Mouse (Mus musculus) liver, embryonic 16.5 days (tissue): ENCODE measurements at regions not wholly inside any gene's neighbourhood (a gene's known extent, or its start where the extent isn't known, plus 50 kb on each side); places are given as distances from the start of the nearest gene placed in this dataset.

Experiments used
- ATAC-seq: fragments of 200-750 bp; cut with Nextera tagmentation; 2 replicates; pipeline ENCODE4 v1.8.0; 2017; ENCODE audit warnings: low read depth, mild to moderate bottlenecking, moderate number of reproducible peaks, moderate library complexity
- H3K27ac ChIP-seq: fragments of 300-500 bp; sonication (generic); 2 replicates; pipeline ENCODE4 v1.5.1; 2014; ENCODE audit warnings: mild to moderate bottlenecking, low read length
- H3K27me3 ChIP-seq: fragments of 300-500 bp; sonication (generic); 2 replicates; pipeline ENCODE4 v1.6.1; 2014; ENCODE audit warnings: low read depth, low read length, mixed read lengths; ENCODE audit not compliant: control insufficient read depth, insufficient read depth
- H3K36me3 ChIP-seq: fragments of 300-500 bp; sonication (generic); 2 replicates; pipeline ENCODE4 v1.6.1; 2014; ENCODE audit warnings: mild to moderate bottlenecking; ENCODE audit not compliant: control insufficient read depth, insufficient read depth
- H3K4me1 ChIP-seq: fragments of 300-500 bp; sonication (generic); 2 replicates; pipeline ENCODE4 v1.6.1; 2014; ENCODE audit warnings: low read depth, low read length, mixed read lengths; ENCODE audit not compliant: control insufficient read depth
- H3K4me2 ChIP-seq: fragments of 300-500 bp; sonication (generic); 2 replicates; pipeline ENCODE4 v1.6.1; 2014; ENCODE audit warnings: low read depth, low read length, mixed read lengths
- H3K4me3 ChIP-seq: fragments of 300-500 bp; sonication (generic); 2 replicates; pipeline ENCODE4 v1.5.1; 2014; ENCODE audit warnings: low read depth, mild to moderate bottlenecking, low read length
- H3K9ac ChIP-seq: fragments of 300-500 bp; sonication (generic); 2 replicates; pipeline ENCODE4 v1.6.1; 2014; ENCODE audit warnings: low read depth, low read length
- H3K9me3 ChIP-seq: fragments of 300-500 bp; sonication (generic); replicated peaks from 2 replicates; pipeline ENCODE4 v1.6.1; 2016; ENCODE audit warnings: low read length; ENCODE audit not compliant: control insufficient read depth
- WGBS: fragments of 180-500 bp; shearing (Covaris S2); extraction: QIAGEN DNeasy Blood & Tissue Kit; methylation state at CpG from one replicate; pipeline ENCODE4 v1.1.7; 2014; ENCODE audit not compliant: insufficient replicate concordance; 5-methylcytosine and 5-hydroxymethylcytosine counted together

DNA sequence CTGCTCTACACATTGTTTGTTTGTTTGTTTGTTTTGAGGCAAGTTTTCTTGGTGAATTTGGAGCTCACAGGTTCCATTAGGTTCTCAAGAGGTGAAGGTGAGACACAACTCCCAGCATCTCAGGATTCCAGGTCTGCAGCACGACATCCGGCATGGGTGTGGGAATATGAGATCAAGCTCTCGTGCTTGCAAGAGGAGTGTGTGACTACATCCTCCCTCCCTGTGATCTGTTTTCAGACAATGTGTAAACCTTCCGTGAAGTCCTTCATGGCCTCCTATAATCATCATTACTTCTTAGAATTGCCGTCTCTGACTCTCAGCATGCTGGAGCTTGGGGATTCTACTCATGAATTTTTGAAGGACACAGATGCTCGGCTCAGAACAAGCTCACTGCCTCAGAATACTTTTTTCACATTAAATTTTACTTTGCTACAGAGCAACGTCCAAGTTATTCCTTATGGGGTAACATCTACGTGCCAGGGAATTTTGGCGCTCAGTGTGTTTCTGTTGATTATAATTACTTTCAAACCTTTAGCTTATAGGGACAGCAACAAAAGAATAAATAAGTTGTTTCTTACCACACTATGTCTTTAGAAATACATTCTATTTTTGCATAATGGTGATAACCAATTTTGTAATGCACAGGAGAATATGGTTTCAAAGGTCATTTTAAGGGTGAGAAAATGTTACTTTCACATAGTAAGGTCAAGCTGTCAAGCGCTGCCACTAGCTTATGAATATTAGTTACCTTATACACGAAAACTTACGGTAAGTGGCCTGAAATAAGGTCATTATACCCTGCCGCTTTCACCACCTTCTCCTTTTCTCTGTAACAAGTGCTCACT lies 220.6 kb downstream of the Spry2 start:
- Histone ChIP-seq H3K27me3 (no peaks in the 10 kb centered on the region), H3K9ac (no peak overlapping the region), H3K4me2 (no peak overlapping the region), H3K4me1 (no peaks in the 10 kb centered on the region), H3K9me3 (no peaks in the 10 kb centered on the region), H3K36me3 (no peaks in the 10 kb centered on the region), H3K27ac (no peak overlapping the region), H3K4me3 (no peak overlapping the region)
- ATAC-seq: no peak
- 43% methylated on average over 13 of the region's 13 CpGs for WGBS

DNA sequence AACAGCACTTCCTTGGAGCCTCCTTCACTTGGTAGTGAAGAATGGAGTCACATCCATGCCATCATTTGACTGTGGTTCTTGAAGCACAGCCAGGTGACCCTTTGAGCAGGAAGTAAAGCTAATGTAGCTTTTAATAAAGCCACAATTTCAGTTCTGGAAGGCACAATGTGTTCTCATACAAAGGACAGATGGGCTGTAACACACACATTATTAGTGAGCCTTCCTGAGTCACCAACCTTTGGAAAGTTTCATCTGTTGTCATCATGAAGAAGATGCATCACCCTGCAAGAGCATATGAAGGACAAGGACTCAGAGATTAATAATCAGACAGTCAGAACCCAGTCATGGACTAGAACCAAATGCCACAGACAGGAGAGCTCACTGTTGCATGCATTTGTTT lies 221.6 kb downstream of the Spry2 start:
- Histone ChIP-seq H3K4me2 (no peak overlapping the region), H3K9me3 (no peaks in the 10 kb centered on the region), H3K36me3 (no peaks in the 10 kb centered on the region), H3K4me1 (no peaks in the 10 kb centered on the region), H3K9ac (no peak overlapping the region), H3K4me3 (no peak overlapping the region), H3K27ac (no peak overlapping the region), H3K27me3 (no peaks in the 10 kb centered on the region)
- no peak for ATAC-seq

DNA sequence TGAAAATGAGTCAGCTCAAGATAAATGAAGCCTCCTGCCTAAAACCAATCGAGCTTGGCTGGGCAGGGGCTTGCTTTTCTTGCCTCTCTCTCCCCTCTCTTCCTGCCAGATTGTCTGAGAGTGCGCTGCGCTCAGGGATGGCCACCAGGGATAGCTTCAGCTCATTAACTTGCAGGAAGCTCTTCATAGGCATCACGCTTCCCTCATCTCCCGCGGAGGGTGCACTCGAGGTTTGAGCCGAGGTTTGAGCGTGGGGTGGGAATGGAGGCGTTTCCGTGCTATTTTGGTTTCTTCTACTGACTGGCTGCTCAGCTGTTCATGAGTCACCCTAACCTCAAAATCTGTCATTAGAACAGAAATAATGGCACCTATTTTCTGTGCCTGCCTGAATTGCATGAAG lies 227.7 kb downstream of the Spry2 start:
- Histone ChIP-seq H3K4me3 (no peak overlapping the region), H3K27ac (no peak overlapping the region), H3K4me1 (no peaks in the 10 kb centered on the region), H3K27me3 (no peaks in the 10 kb centered on the region; the same call in 1 of the 2 replicates), H3K9ac (no peak overlapping the region), H3K36me3 (no peaks in the 10 kb centered on the region), H3K4me2 (no peak overlapping the region), H3K9me3 (no peaks in the 10 kb centered on the region)
- WGBS: 13% methylated on average over 11 of the region's 11 CpGs
- ATAC-seq: no peak

DNA sequence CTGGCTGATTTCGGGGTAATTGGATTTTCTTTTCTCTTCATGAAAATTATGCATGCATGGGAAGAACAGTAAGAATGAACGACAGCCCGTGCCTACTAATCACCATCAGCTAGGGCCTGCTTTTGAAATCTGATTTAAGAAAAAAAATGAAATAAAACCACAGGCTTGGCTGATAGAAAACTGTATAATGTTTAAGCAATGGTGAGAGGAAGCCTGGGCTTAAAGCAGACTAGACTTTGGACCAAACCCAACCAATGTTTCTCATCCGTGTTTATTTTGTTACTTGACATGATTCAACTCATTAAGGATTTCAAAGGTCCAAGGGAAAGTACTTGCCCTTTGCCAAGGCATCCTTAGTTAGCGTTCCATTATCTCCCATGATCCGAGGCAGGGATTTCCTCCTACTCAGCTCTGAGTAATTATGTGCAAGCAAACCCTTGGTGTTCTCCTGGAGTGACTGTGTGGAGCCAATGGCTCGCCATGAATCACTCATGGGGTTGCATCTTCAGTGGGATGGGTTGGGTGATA lies 231.9 kb downstream of the Spry2 start:
- WGBS: 58% methylated on average over 7 of the region's 7 CpGs
- ATAC-seq: no peak
- H3K4me1 ChIP-seq: no peaks in the 10 kb centered on the region
- no peaks in the 10 kb centered on the region for H3K36me3 ChIP-seq
- H3K9me3 ChIP-seq: no peaks in the 10 kb centered on the region
- H3K9ac ChIP-seq: no peak overlapping the region
- H3K4me3 ChIP-seq: no peak overlapping the region
- H3K27me3 ChIP-seq: no peaks in the 10 kb centered on the region; the same call in 1 of the 2 replicates
- H3K4me2 ChIP-seq: no peak overlapping the region
- no peak overlapping the region for H3K27ac ChIP-seq

DNA sequence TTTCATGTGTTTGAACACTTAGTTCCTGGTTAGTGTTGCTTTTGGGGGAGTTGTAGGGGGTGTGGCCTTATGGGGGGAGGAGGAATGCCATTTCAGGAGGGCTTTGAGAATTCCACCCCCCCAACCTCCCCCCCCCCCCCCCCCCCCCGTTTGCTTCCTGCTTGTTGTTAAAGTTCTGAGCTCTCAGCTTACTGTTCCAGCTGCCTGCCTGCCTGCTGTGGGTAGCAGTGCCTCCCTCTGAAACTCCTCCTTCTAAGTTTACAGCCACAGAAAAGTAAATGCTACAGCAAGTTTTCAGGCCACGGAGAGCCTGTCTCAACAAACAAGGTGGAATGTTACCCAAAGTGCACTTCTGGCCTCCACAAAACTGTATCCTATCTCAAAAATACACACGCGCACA lies 233.1 kb downstream of the Spry2 start:
- no peak overlapping the region for H3K27ac ChIP-seq
- no peak for ATAC-seq
- no peaks in the 10 kb centered on the region for H3K9me3 ChIP-seq
- WGBS: 84% methylated on average over 3 of the region's 4 CpGs
- no peaks in the 10 kb centered on the region; the same call in 1 of the 2 replicates for H3K27me3 ChIP-seq
- H3K4me2 ChIP-seq: no peak overlapping the region
- H3K4me1 ChIP-seq: no peaks in the 10 kb centered on the region
- H3K9ac ChIP-seq: no peak overlapping the region
- no peaks in the 10 kb centered on the region for H3K36me3 ChIP-seq
- H3K4me3 ChIP-seq: no peak overlapping the region

DNA sequence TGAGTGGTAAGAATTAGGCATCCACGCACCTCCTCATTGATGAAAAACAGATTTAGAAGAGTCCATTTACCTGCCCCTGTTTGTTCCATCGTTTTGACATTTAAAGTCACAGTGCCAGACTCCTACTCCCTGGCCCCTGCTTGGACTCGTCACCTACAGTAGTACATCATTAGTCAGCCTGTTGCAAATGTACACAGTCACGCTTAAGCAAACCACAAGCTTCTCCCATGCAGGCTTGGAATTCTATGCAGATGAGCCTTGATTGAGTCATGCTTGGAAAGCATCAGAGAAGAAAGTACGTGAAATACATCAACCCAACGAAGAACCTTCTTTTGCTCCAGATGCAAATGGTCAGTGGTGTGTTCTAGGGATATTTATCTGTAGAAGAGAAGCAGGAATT lies 233.8 kb downstream of the Spry2 start:
- no peaks in the 10 kb centered on the region; the same call in 1 of the 2 replicates for H3K27me3 ChIP-seq
- ATAC-seq: no peak
- no peak overlapping the region for H3K27ac ChIP-seq
- no peaks in the 10 kb centered on the region for H3K4me1 ChIP-seq
- no peak overlapping the region for H3K4me2 ChIP-seq
- H3K9ac ChIP-seq: no peak overlapping the region
- WGBS: 73% methylated on average over 6 of the region's 6 CpGs
- no peak overlapping the region for H3K4me3 ChIP-seq
- H3K36me3 ChIP-seq: no peaks in the 10 kb centered on the region
- no peaks in the 10 kb centered on the region for H3K9me3 ChIP-seq

DNA sequence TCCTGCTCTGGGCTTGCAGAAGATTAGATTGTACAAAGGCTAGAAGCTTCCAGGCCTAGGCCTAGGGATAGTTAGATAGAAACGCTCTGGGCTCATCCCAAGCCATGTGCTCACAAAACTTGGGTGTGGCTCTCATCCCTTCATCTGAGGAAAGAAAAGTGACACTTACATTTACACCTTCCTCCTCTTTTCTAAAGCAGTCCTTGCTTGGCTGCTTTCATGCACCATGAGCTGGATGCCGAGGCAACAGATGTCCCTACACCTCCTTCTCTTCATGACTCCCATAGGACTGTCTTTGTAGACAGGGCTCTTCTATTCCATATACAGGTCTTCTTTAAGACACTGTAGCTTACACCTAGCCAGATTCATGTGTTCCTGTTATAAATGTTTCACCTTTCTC lies 238.3 kb downstream of the Spry2 start:
- no peak overlapping the region for H3K27ac ChIP-seq
- H3K9ac ChIP-seq: no peak overlapping the region
- no peaks in the 10 kb centered on the region for H3K36me3 ChIP-seq
- no peaks in the 10 kb centered on the region for H3K4me1 ChIP-seq
- no peak for ATAC-seq
- no peak overlapping the region for H3K4me3 ChIP-seq
- no peaks in the 10 kb centered on the region for H3K9me3 ChIP-seq
- no peak overlapping the region for H3K4me2 ChIP-seq
- WGBS: 72% methylated on average over 2 of the region's 2 CpGs
- no peaks in the 10 kb centered on the region for H3K27me3 ChIP-seq

DNA sequence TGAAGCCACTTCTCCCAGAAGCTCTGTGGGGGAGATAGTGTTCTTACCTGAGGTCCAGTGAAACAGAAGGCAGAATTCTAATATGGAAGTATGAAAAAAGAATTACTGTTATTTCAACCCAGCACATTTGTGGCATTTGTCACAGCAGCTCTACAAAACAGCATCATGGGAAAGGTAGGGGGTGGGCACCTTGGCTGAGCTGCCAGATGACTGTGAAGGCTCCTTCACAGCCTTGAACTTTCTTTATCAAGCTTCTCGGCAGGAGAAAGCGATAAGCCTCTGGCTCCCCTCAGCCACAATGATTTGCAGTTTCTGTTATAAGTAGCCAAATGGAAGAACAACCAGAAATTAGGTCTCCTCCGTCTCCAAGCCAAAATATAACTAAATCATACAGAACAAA lies 249.5 kb downstream of the Spry2 start:
- no peak overlapping the region for H3K27ac ChIP-seq
- H3K36me3 ChIP-seq: no peaks in the 10 kb centered on the region
- no peaks in the 10 kb centered on the region for H3K9me3 ChIP-seq
- H3K4me3 ChIP-seq: no peak overlapping the region
- 23% methylated on average over 3 of the region's 3 CpGs for WGBS
- H3K4me1 ChIP-seq: no peaks in the 10 kb centered on the region
- H3K9ac ChIP-seq: no peak overlapping the region
- H3K4me2 ChIP-seq: no peak overlapping the region
- no peaks in the 10 kb centered on the region for H3K27me3 ChIP-seq
- no peak for ATAC-seq

DNA sequence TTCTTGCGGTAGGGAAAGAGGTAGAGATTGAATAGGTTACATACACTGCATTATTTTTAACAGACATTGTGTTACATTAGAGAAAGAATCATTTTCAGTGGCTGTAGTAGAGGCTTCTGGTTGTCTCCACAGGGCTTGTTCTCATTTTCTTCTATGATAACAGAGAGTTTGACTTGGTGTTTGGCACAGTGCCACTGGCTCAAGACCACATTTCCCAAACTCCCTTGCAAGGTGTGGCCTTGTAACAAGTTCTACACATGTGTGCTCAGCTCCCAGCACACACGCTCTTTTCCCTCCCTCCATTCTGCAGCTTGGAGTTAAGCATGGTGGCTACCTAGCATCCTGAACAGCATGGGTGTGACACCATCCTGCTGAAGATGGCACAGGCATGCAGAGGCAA lies 252.2 kb downstream of the Spry2 start:
- Histone ChIP-seq H3K4me2 (no peak overlapping the region), H3K36me3 (no peaks in the 10 kb centered on the region)

More for the DNA sequence above, 252.2 kb downstream of the Spry2 start:
- no peaks in the 10 kb centered on the region for H3K27me3 ChIP-seq
- WGBS: 69% methylated on average over 2 of the region's 2 CpGs
- no peak for ATAC-seq
- H3K9me3 ChIP-seq: no peaks in the 10 kb centered on the region
- H3K27ac ChIP-seq: no peak overlapping the region
- H3K4me1 ChIP-seq: no peaks in the 10 kb centered on the region
- no peak overlapping the region for H3K4me3 ChIP-seq
- no peak overlapping the region for H3K9ac ChIP-seq
